Mouse (Mus musculus) urinary bladder, postnatal 4 days (tissue): ENCODE measurements around the gene Cebpa.
A peak's percentile ranks its signal among the peaks of the same experiment; 100 is the strongest.

ENCODE experiments used
- DNase-seq, 2 experiments: peaks; one replicate each; pipeline ENCODE4 v3.0.0; 2021 to 2022; ENCODE audit warnings: low spot score in 2 of 2

Gene Cebpa

DNA sequence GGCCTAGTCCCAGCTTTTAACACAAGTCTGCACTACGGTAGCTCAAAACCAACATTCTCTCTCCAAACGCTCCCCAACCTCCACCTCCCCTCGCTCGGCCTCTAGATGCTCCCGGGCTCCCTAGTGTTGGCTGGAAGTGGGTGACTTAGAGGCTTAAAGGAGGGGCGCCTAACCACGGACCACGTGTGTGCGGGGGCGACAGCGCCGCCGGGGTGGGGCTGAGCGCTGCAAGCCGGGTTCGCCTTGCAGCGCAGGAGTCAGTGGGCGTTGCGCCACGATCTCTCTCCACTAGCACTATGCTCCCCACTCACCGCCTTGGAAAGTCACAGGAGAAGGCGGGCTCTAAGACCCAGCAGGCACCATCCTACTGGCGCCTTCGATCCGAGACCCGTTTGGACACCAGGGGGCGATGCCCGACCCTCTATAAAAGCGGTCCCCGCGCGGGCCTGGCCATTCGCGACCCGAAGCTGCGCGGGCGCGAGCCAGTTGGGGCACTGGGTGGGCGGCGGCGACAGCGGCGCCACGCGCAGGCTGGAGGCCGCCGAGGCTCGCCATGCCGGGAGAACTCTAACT lies at the start of gene Cebpa:
Gene Cebpa, plus strand, starts transcription at position 453 of the 573 bp plus-strand sequence.
- DNase-seq, result peak; percentile 95 to 98

DNA sequence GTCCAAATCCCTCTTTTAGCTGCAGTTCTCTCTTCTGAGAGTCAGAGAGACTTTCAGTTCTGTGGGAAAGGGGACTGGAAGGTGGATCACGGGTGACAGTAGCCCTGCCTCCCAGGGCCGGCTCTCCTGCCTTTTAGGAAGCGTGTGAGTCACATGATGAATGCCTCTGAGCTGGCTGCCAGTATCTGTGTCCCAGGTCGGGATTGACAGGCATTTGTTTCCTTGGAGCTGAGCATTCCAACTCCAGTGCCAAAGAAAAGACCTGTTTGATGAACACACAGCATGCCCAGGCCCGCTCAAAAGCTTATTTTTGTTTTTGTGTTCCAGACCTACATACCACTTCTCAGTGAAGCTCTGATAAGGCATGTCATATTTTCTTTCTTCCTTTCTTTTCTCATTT lies 42.4 kb upstream of the Cebpa start:
- no peak for DNase-seq

DNA sequence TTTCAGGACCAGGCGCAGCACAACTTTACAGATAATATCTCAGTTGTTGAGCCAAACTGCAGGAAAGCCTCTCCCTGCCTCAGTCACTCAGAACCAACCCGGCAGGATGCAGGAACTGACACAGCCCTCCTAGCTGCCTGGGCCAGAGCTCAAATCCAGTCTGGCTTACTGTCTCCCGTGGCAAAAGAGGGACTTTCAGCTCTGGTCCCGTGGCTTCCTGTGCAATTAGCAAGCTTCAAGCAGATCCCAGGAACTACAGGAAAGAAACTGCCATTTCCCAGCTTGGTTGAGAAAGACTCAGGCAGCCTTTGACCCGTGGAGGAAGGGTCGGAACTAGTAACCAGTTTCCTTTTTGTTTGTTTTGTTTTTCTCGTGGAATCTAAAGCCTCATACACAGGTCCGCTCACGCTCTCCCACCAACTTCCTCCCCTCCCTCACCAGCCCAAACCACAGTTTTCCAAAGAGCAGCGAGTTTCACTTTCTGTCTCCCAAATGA lies 38.2 kb upstream of the Cebpa start:
- no peak for DNase-seq

DNA sequence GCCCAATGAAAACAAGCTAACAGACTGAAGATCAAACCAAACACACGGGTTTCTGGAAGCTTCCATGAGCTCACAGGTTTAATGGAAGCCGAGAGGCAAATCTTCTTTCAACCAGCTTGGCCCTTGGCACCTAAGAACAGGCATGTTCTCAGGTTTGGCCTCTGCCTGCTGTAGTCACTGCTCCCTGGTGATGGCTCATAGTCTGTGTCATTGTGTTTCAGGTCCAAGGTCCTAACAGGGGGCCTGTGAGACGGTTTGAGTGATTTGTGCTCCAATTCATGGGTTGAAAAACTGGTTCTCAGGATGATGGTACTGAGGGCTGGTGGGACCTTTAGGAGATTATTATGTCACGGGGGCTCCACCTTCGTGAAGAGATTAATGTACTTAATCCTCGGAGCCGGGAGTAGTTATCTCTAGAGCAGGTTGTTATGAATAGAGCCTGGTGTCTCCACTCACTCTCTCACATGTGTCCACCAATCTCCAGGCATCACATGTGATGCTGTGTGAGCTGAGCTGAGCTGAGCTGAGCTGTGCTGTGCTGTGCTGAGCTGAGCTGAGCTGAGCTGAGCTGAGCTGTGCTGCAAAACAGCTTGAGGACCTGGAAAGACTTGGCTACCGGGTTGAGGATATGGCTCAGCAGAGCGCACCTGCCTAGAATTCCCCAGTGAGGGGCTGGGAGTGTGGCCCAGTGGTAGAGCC lies 37.5 kb upstream of the Cebpa start:
- DNase-seq, result no peak

DNA sequence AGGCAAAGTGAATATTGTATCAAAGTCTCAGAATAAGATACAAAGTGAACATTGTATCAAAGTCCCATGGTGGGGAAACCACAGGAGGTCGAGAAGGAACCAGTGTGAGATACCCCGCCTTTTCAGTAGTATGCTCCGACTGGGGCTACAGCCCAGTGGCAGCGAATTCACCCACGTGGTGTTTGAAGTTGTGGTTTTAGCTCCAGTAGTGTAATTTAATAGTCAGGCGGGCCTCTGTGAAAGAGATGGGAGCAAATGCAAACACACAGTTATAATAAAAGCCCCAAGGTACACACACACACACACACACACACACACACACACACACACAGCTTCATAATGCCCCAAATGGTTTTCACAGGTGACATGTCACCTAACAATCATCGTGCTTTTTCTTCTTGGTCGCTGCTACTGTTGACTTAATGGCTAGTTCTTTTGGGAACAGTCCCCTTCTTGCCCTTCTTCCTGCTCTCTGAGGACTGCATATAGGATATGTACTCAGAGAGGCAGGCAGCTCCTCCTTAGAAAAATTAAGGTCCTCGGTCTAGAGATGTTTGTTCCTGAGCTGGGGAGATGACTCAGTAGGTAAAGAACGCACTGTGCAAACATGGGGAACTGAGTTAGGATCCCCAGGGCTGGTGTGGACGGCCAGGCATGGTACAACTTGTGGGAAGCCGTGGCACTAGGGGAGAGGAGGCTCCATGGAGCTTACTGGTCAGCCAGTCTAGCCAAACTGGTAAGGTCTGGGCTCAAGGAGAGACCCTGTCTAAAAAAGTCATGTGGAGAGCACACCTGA lies 34.3 kb upstream of the Cebpa start:
- DNase-seq, result no peak

DNA sequence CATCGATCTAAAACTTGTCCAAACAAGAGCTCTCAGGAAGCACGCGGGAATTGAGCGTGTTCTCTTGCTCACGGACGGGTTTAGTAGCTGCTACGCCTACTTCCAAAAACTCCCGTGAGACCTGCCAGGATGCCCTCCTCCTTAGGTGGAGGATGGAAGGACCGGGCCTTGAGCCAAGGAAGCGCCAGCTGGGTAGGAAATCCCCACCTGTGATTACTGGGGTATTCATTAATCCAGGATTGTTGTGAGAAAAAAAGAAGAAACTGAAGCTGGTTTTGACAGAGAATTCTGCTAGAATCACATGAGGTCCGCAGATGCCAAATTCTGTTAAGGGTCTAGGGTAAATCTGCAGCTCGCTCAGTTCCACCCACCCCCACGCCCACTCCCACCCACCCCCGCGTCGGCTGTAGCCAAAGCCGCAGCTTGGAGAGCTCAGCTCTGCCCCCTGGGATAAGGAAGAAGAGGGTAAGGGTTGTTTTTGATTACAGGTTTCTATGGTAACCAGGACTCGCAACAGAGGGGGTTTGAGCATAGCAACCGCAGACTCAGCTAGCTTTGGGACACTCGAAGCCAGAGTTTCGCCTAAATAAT lies 32.7 kb upstream of the Cebpa start:
- no peak for DNase-seq

DNA sequence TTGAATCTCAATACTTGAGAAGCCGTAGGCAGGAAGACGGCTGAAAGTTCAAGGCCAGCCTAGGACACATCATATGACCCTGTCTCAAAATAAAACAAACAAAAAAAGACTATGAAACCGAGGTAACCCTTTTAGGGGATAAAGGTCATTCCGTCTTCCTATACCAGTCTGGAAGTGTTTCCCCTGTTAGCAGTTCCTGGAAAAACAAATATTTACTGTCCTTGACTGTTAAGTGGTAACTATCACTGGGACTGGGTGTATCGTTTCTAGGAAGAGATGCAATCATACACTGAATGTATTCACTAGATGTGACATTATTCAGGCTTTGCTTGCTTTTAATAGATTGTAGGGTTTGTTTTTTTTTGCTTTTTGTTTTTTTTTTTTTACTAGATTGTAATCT lies 28.5 kb upstream of the Cebpa start:
- no peak for DNase-seq

DNA sequence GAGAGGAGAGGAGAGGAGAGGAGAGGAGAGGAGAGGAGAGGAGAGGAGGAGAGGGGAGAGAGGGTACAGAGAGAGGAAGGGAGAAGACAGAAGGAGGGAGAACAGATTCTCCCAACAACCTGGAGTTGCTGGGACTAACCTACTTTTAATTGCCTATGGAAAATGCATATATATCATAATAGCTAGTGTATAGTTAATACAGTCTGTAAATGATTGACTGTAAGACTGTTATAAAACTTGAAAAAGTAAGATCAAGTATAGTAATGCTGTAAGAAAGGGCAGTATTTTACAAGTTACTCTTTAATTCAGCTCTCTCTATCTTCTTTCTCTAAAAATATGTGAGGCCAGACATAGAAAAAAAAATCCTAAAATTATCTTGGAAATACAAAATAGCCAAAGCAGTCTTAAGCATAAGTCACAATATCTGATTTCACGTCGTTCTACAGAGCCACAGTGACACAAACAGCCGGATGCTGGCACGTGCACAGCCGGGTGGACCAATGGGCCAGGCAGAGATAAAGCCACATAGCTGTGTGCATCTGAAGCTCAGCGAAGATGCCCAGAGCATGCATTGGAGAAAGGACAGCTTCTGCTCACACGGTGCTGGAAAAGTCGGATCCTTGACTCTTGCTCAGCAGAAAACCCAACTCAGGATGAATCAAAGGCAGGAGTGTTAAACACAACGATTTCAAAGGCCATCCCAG lies 24.0 kb upstream of the Cebpa start:
- DNase-seq, result no peak

DNA sequence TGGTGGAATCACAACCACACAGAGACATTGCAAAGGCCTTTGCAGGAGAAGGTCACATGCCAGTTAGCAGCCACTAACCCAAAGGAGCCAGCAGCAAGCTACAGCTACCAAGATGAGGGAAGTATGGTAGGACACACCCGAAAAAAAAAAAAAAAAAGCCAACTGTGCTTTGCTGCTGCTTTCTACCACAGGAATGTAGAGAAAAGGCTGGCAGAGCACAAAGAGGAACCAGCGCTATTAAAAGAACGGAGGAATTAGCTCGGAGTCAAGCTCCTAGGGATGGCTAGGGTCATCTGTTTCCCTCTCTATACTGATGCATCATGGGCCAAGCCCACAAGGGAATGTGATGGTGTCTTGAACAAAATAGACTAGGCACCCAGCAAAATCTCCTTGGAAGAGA lies 20.3 kb upstream of the Cebpa start:
- DNase-seq, result no peak

DNA sequence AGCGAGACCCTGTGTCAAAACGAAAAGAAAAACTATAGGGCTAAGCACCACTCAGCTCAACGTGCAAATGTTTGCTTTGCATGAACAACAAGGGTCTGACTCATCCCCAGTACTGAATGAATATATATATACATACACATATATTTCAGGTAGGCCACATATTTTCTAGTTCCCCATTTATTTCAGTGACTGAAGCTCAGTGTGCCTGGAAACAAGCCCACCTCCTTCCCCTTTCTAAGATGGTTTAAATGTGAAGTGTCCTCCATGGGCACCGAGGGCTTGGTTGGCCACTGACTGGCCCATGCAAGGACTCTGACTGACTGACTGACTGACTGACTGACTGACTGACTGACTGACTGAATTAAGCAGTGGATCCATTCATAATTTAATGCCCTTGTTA lies 19.6 kb upstream of the Cebpa start:
- DNase-seq, result no peak

DNA sequence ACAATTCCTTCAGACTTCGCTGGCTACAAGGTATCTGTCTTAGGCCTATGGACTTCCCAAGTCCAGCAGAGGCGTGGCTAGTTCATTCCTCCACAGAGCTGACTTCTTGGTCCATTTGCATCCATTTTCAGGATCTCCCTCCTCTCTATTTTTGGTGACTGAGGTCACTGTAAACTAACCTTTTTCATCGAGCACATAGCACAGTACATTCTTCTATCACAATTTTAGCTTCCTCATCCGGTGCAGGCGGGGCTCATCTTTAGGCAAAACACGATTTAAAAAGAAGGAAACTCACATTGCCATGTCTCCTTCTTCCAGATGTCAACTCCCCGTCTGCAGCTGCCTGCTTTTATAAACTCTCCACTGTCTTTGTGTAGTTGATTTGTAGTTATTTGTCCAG lies 12.5 kb upstream of the Cebpa start:
- no peak for DNase-seq

DNA sequence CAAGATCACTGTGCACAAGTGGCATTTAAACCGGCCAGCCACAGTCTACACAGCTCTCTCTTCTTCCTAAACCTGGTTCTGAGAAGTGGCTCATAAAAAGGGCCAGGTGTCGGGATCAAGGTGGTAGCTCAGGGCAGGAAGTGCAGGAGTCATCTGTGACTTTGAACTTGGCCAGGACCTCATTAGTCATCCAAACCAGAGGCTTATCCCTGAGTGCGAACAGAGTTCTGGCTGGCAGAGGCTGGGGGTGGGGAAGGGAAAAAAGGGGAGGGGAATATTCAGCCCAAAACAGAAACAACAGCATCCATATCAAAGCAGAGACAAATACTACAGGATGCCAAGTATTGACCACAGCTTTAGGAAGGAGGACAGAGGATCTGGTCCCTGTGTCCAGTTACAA lies 11.5 kb upstream of the Cebpa start:
- DNase-seq, result no peak

DNA sequence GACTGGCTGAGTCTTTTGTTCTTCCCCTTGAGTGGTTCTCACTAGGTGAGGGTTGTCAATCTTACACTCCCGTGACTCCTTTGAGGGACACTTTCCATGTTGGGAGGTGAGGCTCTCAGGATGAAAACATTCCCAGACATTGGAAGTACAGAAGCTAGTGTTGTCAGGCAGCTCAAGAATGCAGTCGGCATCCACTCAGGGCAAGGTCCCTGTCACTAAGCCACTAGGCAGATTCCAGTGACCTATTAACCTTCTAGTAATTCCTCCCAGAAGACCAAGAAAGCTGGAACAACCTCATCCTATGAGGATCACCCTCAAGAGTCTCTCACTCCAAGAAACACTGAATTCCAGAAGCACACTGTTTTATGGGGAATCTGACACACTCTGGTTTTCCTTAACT lies 11.0 kb upstream of the Cebpa start:
- no peak for DNase-seq

DNA sequence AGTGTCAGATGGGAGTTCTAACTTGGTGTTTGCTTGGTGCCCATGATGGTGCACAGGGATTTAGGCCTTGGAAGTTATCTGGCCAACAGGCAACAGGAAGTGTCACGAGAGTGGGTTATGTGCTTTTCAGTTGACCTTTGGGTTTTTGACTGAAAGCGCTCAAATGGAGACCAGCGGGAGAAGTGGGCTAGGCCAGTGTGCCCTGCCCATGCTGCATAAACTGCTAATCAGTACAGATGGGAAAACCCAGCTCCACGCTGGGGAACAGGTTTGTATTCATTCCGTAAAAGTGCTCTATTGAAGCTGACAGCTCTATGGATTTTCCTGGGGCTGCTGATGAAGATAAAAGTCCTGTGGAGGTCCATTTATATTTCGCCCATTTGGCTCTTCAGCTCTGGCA lies 10.4 kb upstream of the Cebpa start:
- no peak for DNase-seq

DNA sequence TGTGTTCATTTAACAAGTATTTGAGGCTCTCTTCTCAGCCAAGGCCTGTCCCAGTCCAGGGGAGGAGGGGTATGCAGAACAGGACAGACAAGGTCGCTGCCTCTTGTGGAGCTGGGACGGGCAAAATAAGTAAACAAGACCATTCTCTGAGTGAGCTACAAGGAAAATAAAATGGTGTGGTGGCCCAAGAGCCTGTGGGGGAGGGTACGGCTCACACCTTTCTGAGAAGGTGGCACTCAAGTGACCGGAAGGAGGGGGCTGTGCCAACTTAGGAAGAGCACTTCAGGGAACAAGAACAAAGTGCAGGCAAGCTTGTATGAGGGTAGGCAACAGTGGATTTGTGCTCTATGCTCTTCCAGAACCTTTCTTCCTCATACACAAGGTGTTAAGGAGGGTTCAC lies 6.0 kb upstream of the Cebpa start:
- no peak for DNase-seq

DNA sequence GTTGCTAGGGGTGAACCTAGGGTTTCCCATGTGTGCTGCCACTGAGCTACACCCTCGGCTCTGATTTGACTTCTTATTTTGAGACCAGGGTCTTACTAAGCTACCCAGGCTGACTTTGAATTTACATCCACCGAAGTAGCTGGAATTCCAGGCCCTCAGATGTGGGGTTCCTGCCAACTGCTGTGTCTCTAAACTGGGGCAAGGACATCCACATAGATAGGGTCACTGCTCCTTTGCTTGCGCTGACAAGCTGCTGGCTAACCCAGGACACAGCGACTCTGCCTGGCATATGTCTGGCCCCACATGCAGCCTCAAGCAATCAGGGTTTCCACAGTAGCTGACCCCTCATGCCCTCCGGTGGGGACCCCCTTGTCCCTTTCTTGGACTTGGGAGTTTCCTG lies 5.4 kb upstream of the Cebpa start:
- no peak for DNase-seq

DNA sequence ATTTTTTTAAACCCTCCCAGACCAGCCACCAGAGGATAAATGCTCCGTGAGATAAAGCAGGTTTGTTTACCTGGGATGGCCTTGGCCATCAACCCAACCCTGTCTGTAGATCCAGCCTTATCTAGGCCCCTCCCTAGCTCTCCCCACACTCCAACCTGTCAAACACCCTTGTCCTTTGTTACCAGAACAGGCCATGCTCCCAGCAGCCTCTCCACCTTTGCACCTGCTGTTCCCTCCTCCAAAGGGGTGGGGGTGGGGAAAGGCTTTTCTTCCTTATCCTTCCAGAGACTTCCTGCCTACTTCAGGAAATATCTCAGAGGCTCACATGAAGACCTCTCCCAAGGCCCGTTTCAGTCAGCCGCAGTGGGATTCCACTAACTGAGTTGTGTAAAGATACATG lies 2.6 kb upstream of the Cebpa start:
- DNase-seq, result no peak

DNA sequence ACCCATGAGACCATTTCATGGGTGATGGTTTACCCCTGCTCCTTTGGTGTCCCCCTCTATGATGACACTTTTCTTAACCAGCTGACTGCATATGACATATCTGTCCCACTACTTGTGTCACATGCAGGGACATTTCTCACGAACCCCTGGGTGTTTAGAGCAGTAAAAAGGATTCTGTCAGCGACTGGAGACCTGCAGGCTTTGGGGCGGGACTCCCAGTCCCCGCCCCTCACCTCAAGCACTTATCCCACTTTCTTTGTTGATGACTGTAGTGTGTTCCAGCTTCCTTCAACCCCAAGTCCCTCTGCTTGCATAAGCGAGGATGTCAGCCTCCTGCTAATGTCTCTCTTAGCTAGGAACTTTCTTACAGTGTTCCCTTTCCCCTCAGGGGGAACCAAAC lies 2.0 kb upstream of the Cebpa start:
- no peak for DNase-seq

DNA sequence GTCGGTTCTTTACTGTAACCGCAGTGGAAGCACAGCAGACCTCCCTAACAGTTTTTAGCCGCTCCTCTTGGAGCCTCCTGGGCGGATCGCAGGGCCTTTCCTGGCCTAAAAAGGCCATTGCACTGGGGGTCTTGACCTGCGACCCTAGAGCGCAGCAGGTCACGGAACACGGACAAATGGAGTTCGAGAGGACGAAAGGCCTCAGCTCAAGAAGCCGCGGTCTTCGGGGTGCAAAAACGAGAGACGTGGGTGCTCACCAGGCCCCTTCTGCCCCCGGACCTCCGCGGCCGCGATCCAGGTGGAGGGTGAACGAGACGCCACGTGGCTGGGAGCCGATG lies 1.4 kb upstream of the Cebpa start:
- no peak for DNase-seq

DNA sequence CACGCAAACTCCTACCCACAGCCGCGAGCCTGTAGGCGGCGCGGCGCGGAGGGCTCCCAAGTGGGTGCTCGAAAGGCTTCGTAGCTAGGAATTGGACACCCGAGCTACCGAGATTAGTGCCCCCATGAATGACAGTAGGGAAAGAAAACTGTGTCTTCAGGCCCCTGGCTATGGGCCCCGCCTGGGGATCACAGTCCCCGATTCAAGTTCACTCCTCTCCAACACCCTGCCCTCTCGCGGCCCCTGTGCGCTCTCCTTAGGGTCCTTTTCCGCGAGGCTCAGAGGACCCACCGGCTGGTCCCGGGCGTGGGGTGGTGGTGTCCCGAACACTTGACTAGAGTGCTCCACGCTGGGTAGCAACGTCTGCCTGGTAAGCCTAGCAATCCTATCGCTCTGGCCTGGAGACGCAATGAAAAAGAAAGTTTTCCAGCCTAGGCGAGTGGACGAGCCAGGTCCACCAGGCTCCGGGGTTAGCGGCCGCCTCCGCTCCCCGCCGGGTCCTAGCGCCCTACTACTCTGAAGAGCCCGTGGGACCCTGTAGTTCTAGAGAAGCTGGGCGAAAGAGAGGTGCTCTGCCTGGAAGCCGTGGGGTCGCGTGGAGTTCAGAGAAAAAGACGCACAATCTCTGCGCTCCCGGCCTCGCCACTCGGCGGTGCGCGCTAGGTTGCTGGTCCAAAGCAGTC lies 853 bp upstream of the Cebpa start:
- peak; percentile 76 to 77 for DNase-seq

DNA sequence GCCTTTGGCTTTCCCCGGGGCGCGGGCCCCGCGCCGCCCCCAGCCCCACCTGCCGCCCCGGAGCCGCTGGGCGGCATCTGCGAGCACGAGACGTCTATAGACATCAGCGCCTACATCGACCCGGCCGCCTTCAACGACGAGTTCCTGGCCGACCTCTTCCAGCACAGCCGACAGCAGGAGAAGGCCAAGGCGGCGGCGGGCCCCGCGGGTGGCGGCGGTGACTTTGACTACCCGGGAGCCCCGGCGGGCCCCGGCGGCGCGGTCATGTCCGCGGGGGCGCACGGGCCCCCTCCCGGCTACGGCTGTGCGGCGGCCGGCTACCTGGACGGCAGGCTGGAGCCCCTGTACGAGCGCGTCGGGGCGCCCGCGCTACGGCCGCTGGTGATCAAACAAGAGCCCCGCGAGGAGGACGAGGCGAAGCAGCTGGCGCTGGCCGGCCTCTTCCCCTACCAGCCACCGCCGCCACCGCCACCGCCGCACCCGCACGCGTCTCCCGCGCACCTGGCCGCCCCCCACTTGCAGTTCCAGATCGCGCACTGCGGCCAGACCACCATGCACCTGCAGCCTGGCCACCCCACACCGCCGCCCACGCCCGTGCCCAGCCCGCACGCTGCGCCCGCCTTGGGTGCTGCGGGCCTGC lies 533 bp downstream of the Cebpa start:
- DNase-seq, result no peak
